8 mouse cellular contexts compared by ENCODE assay signal in the genomic region with DNA sequence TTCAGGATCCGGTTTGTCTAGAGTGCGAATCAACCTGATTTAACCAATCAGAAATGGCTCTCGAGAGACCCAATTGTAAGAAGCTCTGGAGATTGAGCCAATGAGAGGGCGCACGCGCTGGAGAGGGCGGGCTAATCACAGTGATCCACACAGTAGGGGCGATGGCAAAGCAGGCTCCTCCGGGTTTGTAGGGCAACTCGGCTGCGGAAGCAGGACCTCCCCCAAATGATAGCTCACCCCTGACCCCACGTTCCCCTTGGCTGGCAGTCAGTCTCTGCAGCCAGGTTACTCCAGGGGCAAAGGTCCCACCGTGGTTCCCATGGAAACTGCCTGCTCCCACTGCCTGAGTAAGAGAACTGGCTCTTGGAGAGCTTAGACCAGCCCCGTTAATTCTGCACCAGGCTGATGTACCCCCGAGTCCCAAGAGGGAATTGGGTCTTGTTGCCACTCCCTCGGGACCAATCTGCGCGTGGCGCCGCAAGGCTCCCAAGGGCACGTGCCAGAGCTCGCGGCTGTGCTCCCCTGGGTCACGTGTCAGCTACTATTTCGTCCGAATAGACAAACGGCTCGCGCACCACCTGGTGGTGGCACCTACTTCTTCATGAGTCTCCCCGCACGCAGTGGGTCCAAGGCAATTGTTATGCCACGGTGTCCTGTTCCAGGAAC. TPM values are rescaled to one million over a fixed set of nuclear protein-coding genes. Genes with fewer than 3 reads are reported as not detected.
DNase-seq lines count a peak whose midpoint lies in the region; ATAC-seq and TF ChIP-seq lines count a peak whose summit lies in the region.

No protein-coding gene starts in this region.

- WGBS in hindbrain, postnatal 0 days = 1% methylated on average over 32 of the region's 32 CpGs

- intact Hi-C loops in left cerebral cortex, adult 2 months (cut with DNase I) = loop anchor here (2.0 kb wide), 1 partner anchor 76 kb away; no protein-coding TSS in a partner anchor

- H3K4me1 ChIP-seq in hindbrain, postnatal 0 days (ENCODE audit: insufficient read depth, low read length) = peaks cover 5% of the 10 kb centered on the region; the same call in 1 of the 2 replicates

- no peaks in the 10 kb centered on the region for H3K9me3 ChIP-seq in hindbrain, postnatal 0 days (ENCODE audit: low read length)

- H3K27me3 ChIP-seq in hindbrain, postnatal 0 days (ENCODE audit: insufficient read depth, low read length) = no peaks in the 10 kb centered on the region

- peak overlapping the region; percentile 59 for H3K4me2 ChIP-seq in hindbrain, postnatal 0 days (ENCODE audit: low read depth, low read length)

- peak; percentile 81 for DNase-seq in WW6 (ENCODE audit: low read depth, low spot score)
- peak; percentile 82 for DNase-seq in cerebellum, adult 8-10 months
- peak; percentile 64 for DNase-seq in forelimb bud, embryonic 11.5 days (ENCODE audit: low read depth, low spot score)
- DNase-seq in hindbrain, postnatal 0 days (ENCODE audit: low spot score) = peak; percentile 93
- peak; percentile 68 to 80 for DNase-seq in left cerebral cortex, adult 2 months (ENCODE audit: extremely low spot score in 1 of 2, low spot score in 2 of 2)
- DNase-seq in lung, postnatal 4 days = peak; percentile 72
- peak; percentile 80 for DNase-seq in right cerebral cortex, postnatal 14 days
- DNase-seq in adipocyte (ENCODE audit: low spot score) = no peak

- peak; percentile 79 for TF ChIP-seq CTCF in hindbrain, postnatal 0 days (IDR thresholded peaks at IDR 0.05; ENCODE audit: low read depth)
- peak; percentile 66 for TF ChIP-seq CTCF in left cerebral cortex, adult 2 months (IDR thresholded peaks at IDR 0.05)

- H3K4me3 ChIP-seq in hindbrain, postnatal 0 days (ENCODE audit: low read length) = peak overlapping the region; percentile 25
- peak overlapping the region; percentile 31 for H3K4me3 ChIP-seq in left cerebral cortex, adult 2 months

- peak; percentile 35 for ATAC-seq in hindbrain, postnatal 0 days

- H3K27ac ChIP-seq in hindbrain, postnatal 0 days = no peak overlapping the region
- peak overlapping the region; percentile 71 for H3K27ac ChIP-seq in left cerebral cortex, adult 2 months

- no peak overlapping the region; the same call in 1 of the 2 replicates for H3K9ac ChIP-seq in hindbrain, postnatal 0 days (replicated peaks; ENCODE audit: low read length)

- H3K36me3 ChIP-seq in hindbrain, postnatal 0 days (ENCODE audit: insufficient read depth, low read length) = peaks cover 12% of the 10 kb centered on the region

RNA-seq across cellular contexts. Expression of a gene that starts 2.7 kb away (rescaled TPM):
- total RNA-seq in hindbrain, postnatal 0 days (2014; rRNA removed) = 192 and 204 TPM in 2 replicates
- 69.9 and 71.7 TPM in 2 replicates for polyA plus RNA-seq in hindbrain, postnatal 0 days (2015; fragmentation: Nextera tagmentation; extraction: Ambion mirVana)
- total RNA-seq in left cerebral cortex, adult 2 months (2021) = 100 to 1,000 TPM; 148 to 153 TPM

RNA-seq across cellular contexts. Expression of a gene that starts 16.5 kb away (rescaled TPM):
- not detected in 2 replicates for total RNA-seq in hindbrain, postnatal 0 days (2014; rRNA removed)
- polyA plus RNA-seq in hindbrain, postnatal 0 days (2015; fragmentation: Nextera tagmentation; extraction: Ambion mirVana) = not detected in 2 replicates
- 1 to 10 TPM; 2.1 to 2.3 TPM for total RNA-seq in left cerebral cortex, adult 2 months (2021)

RNA-seq across cellular contexts. Expression of a gene that starts 16.6 kb away (rescaled TPM):
- 28.8 and 30.0 TPM in 2 replicates for total RNA-seq in hindbrain, postnatal 0 days (2014; rRNA removed)
- 12.8 and 13.2 TPM in 2 replicates for polyA plus RNA-seq in hindbrain, postnatal 0 days (2015; fragmentation: Nextera tagmentation; extraction: Ambion mirVana)
- 10 to 100 TPM; 20.0 to 24.8 TPM for total RNA-seq in left cerebral cortex, adult 2 months (2021)

RNA-seq across cellular contexts. Expression of a gene that starts 30.7 kb away (rescaled TPM):
- total RNA-seq in hindbrain, postnatal 0 days (2014; rRNA removed) = 59.9 and 68.8 TPM in 2 replicates
- 51.0 and 56.0 TPM in 2 replicates for polyA plus RNA-seq in hindbrain, postnatal 0 days (2015; fragmentation: Nextera tagmentation; extraction: Ambion mirVana)
- total RNA-seq in left cerebral cortex, adult 2 months (2021) = 10 to 100 TPM; 43.0 to 46.8 TPM

RNA-seq across cellular contexts. Expression of a gene that starts 44.5 kb away (rescaled TPM):
- total RNA-seq in hindbrain, postnatal 0 days (2014; rRNA removed) = 0.40 and 0.52 TPM in 2 replicates
- polyA plus RNA-seq in hindbrain, postnatal 0 days (2015; fragmentation: Nextera tagmentation; extraction: Ambion mirVana) = 0.66 and 1.1 TPM in 2 replicates
- 1 to 10 TPM in 1 of 2 experiments, under 1 TPM in 1; 0.41 to 1.3 TPM for total RNA-seq in left cerebral cortex, adult 2 months (2021)
